Mouse (Mus musculus) limb, embryonic 14.5 days (tissue): ENCODE measurements around the gene Dis3l2. TPM values are rescaled to one million over a fixed set of nuclear protein-coding genes. Genes with fewer than 3 reads are reported as not detected.

ENCODE experiments used
- ATAC-seq: fragments of 200-750 bp; cut with Nextera tagmentation; 2 replicates; pipeline ENCODE4 v1.8.0; 2017; ENCODE audit warnings: low read depth, moderate number of reproducible peaks, moderate TSS enrichment; ENCODE audit not compliant: low FRiP score
- DNase-seq: peaks from one replicate; pipeline ENCODE4 v3.0.0-alpha.2; 2015; ENCODE audit warnings: low spot score
- H3K27ac ChIP-seq: fragments of 300-500 bp; sonication (generic); replicated peaks from 2 replicates; pipeline ENCODE4 v1.5.1; 2014; ENCODE audit warnings: low read depth, mild to moderate bottlenecking, low read length, moderate library complexity, mixed read lengths
- H3K27me3 ChIP-seq: fragments of 300-500 bp; sonication (generic); 2 replicates; pipeline ENCODE4 v1.6.1; 2014; ENCODE audit warnings: low read length, mixed read lengths; ENCODE audit not compliant: control insufficient read depth, insufficient read depth
- H3K36me3 ChIP-seq: fragments of 300-500 bp; sonication (generic); 2 replicates; pipeline ENCODE4 v1.6.1; 2014; ENCODE audit warnings: mild to moderate bottlenecking, low read length, moderate library complexity, mixed read lengths; ENCODE audit not compliant: control insufficient read depth, insufficient read depth
- H3K4me1 ChIP-seq: fragments of 300-500 bp; sonication (generic); 2 replicates; pipeline ENCODE4 v1.6.1; 2014; ENCODE audit warnings: antibody characterized with exemption, low read length, mixed read lengths; ENCODE audit not compliant: control insufficient read depth, insufficient read depth
- H3K4me2 ChIP-seq: fragments of 300-500 bp; sonication (generic); replicated peaks from 2 replicates; pipeline ENCODE4 v1.6.1; 2014; ENCODE audit warnings: low read depth, mild to moderate bottlenecking, low read length, moderate library complexity; ENCODE audit not compliant: severe bottlenecking
- H3K4me3 ChIP-seq: fragments of 300-500 bp; sonication (generic); replicated peaks from 2 replicates; pipeline ENCODE4 v1.5.1; 2014; ENCODE audit warnings: low read length
- H3K9ac ChIP-seq: fragments of 300-500 bp; sonication (generic); 2 replicates; pipeline ENCODE4 v1.6.1; 2014; ENCODE audit warnings: mild to moderate bottlenecking, low read depth, low read length, moderate library complexity; ENCODE audit not compliant: severe bottlenecking
- H3K9me3 ChIP-seq: fragments of 300-500 bp; sonication (generic); 2 replicates; pipeline ENCODE4 v1.6.1; 2016; ENCODE audit warnings: low read length; ENCODE audit not compliant: control insufficient read depth
- POLR2A ChIP-seq: fragments of 200-500 bp; IDR thresholded peaks from 2 replicates; pipeline ENCODE4 v1.8.0; 2012; ENCODE audit warnings: inconsistent platforms, mild to moderate bottlenecking, moderate library complexity, borderline replicate concordance; ENCODE audit not compliant: insufficient read depth, insufficient read length; ENCODE audit errors: extremely low read depth
- WGBS: fragments of 180-500 bp; shearing (Covaris S2); extraction: QIAGEN DNeasy Blood & Tissue Kit; methylation state at CpG from one replicate; pipeline ENCODE4 v1.1.7; 2014; 5-methylcytosine and 5-hydroxymethylcytosine counted together
- polyA plus RNA-seq, 2 experiments: library from polyadenylated mRNA; depleted of rRNA in 1 of 2; stranded (reverse) in 1 of 2; unstranded in 1 of 2; fragments of >200 nt; fragmentation: Nextera tagmentation in 1 of 2; extraction: Ambion mirVana in 1 of 2; gene quantifications; 2 replicates each; pipeline versions ENCODE4 v1.2.1 to v1.2.3; 2012 to 2014

Dis3l2 gene
- polyA plus RNA-seq (2012; rRNA removed) (22.2 and 23.8 TPM in 2 replicates), polyA plus RNA-seq (2014; fragmentation: Nextera tagmentation; extraction: Ambion mirVana) (24.4 and 26.9 TPM in 2 replicates)

DNA sequence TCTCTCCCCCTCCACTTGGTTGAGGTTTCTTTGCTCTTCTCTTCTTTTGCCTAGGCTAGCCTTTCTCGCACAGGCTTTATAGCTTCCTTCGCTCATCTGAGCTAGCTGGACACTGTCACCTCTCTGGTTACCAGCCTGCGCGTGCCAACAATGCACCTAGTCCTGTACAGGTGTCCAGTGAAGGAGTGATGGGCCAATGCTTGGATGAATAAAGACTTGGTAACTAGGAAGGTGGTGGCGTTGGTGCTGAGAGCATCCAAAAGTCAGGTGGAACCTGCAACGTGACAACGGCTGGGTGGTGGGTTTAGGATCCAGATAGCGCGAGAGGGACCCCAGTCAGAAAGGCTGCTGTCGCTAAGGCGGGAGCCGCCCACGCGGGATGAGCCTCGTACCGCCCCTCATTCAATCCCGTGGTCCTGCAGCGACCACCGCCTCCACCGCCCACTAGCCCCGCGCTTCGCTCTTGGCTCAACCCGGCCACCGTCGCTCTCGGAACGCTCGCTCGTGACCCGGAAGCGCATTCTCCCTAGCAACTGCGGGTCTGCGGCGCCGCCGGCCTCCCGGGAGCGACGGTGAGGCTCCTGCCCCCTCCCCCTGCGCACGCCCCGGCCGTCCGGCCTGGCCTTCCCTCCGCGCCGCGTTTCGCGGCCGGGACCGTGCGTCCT lies at the start of gene Dis3l2:
Dis3l2 (plus strand) TSS at position 509 of the 665 bp plus-strand sequence.
- no peak for TF ChIP-seq POLR2A
- peak; percentile 94 for ATAC-seq
- Histone ChIP-seq H3K4me3 (peak within 1 kb of the TSS; percentile 83), H3K27ac (peak within 1 kb of the TSS; percentile 80), H3K36me3 (no peaks in the 10 kb centered on the region), H3K9ac (peak within 1 kb of the TSS; percentile 92), H3K4me2 (peak within 1 kb of the TSS; percentile 62), H3K27me3 (no peaks in the 10 kb centered on the region), H3K9me3 (no peaks in the 10 kb centered on the region), H3K4me1 (0 out of 2 replicates have a peak, but pooled peaks cover 3% of the 10 kb centered on the region)
- peak; percentile 76 for DNase-seq
- 3% methylated on average over 49 of the region's 54 CpGs for WGBS

GRCm38 (mm10) chr1:86657071-86657470 lies 46.5 kb upstream of the Dis3l2 start:
- Histone ChIP-seq H3K4me3 (no peak overlapping the region), H3K9me3 (no peaks in the 10 kb centered on the region), H3K4me2 (no peak overlapping the region), H3K27ac (no peak overlapping the region), H3K27me3 (no peaks in the 10 kb centered on the region), H3K36me3 (no peaks in the 10 kb centered on the region), H3K4me1 (no peaks in the 10 kb centered on the region), H3K9ac (no peak overlapping the region)
- TF ChIP-seq POLR2A, result no peak
- WGBS, result 84% methylated on average over 5 of the region's 5 CpGs
- ATAC-seq, result no peak
- DNase-seq, result no peak

GRCm38 (mm10) chr1:86665091-86665490 lies 38.5 kb upstream of the Dis3l2 start:
- Histone ChIP-seq H3K36me3 (no peaks in the 10 kb centered on the region), H3K4me1 (no peaks in the 10 kb centered on the region), H3K9me3 (no peaks in the 10 kb centered on the region), H3K9ac (no peak overlapping the region), H3K4me2 (no peak overlapping the region), H3K4me3 (no peak overlapping the region), H3K27me3 (peaks cover 25% of the 10 kb centered on the region), H3K27ac (no peak overlapping the region)
- ATAC-seq, result no peak
- TF ChIP-seq POLR2A, result no peak
- 55% methylated on average over 2 of the region's 2 CpGs for WGBS
- DNase-seq, result no peak

DNA sequence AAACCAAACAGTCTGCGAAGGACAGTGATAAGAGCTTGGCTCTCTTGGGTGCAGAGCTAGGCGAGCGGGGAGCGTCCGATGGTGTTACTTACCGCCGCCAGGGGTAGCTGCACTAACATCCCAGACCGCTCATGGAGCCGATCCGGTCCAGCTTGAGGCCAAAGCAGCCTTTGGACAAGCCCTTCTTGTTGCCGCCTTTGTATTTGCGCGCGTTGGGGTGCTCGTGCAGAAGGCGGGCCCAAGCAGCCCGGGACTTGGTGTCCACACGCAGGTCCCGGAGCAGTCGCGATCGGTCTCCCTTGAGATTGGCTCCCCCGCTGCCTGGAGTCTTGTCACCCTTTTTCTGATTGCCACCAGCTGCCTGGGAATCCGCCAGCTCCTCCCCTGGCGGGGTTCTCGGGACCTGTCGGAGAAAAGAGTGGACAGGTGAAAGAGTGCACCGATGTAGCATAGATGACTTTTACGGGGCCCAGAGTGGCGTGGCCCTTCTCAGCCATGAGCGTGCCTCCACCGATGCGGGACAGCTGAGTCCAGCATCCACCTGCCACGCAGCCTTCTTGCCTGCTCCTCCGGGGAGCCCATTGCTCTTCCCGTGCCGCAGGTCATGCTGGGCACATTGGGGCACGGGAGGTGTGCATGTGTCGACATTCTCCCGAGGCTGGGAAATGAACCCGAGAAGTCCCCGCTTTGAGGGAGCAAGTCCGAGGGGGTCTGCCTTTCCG lies 33.9 kb upstream of the Dis3l2 start:
- Histone ChIP-seq H3K27me3 (peaks cover 47% of the 10 kb centered on the region), H3K9ac (peak overlapping the region; percentile 45), H3K4me2 (peak overlapping the region; percentile 96), H3K36me3 (no peaks in the 10 kb centered on the region), H3K27ac (no peak overlapping the region), H3K4me1 (peaks cover 7% of the 10 kb centered on the region; the same call in 1 of the 2 replicates), H3K4me3 (peak overlapping the region; percentile 49), H3K9me3 (no peaks in the 10 kb centered on the region)
- ATAC-seq (peak; percentile 38), DNase-seq (peak; percentile 76)
- no peak for TF ChIP-seq POLR2A
- WGBS, result 1% methylated on average over 43 of the region's 44 CpGs

GRCm38 (mm10) chr1:86670279-86671038 lies 33.1 kb upstream of the Dis3l2 start, which contains the start of gene Nppc:
Nppc (minus strand) TSS chr1:86670571.
- ATAC-seq (peak; percentile 90), DNase-seq (peak; percentile 87)
- 6% methylated on average over 46 of the region's 59 CpGs for WGBS
- Histone ChIP-seq H3K9me3 (no peaks in the 10 kb centered on the region), H3K4me1 (peaks cover 14% of the 10 kb centered on the region), H3K9ac (peak within 1 kb of the TSS; percentile 45), H3K4me3 (peak within 1 kb of the TSS; percentile 49), H3K27me3 (peaks cover 47% of the 10 kb centered on the region), H3K27ac (no peak within 1 kb of the TSS), H3K4me2 (peak within 1 kb of the TSS; percentile 96), H3K36me3 (no peaks in the 10 kb centered on the region)
- TF ChIP-seq POLR2A, result peak; percentile 81; the same call in 1 of the 2 replicates
